Mouse (Mus musculus) CH12.LX (cell line): ENCODE results near the gene Cpne5. TPM values are rescaled to one million over a fixed set of nuclear protein-coding genes. Genes with fewer than 3 reads are reported as not detected.
A peak's percentile ranks its signal among the peaks of the same experiment; 100 is the strongest.

Source experiments
- DNase-seq: peaks from one replicate; pipeline ENCODE4 v3.0.0-alpha.2; 2013; ENCODE audit errors: extremely low read depth
- H3K27ac ChIP-seq: 2 replicates; pipeline ENCODE4 v1.5.1; 2012; ENCODE audit warnings: low read depth, mild to moderate bottlenecking, control low read depth, moderate library complexity; ENCODE audit not compliant: insufficient read depth
- H3K27me3 ChIP-seq: replicated peaks from 2 replicates; pipeline ENCODE3; 2012; ENCODE audit warnings: inconsistent platforms
- H3K36me3 ChIP-seq, 2 experiments: replicated peaks in 1 of 2; 2 replicates each; pipeline versions ENCODE3 to v1.6.1; 2012; ENCODE audit warnings: inconsistent platforms in 1 of 2, low read length in 1 of 2, mild to moderate bottlenecking in 1 of 2, mixed read lengths in 1 of 2, moderate library complexity in 1 of 2; ENCODE audit not compliant: control insufficient read depth in 1 of 2, insufficient read depth in 1 of 2
- H3K4me1 ChIP-seq, 2 experiments: 2 replicates each; pipeline ENCODE4 v1.6.1; 2012; ENCODE audit warnings: inconsistent platforms in 1 of 2, moderate library complexity in 1 of 2; ENCODE audit not compliant: insufficient read depth in 2 of 2, control insufficient read depth in 1 of 2
- H3K4me2 ChIP-seq: 2 replicates; pipeline ENCODE4 v1.6.1; 2012; ENCODE audit warnings: low read depth, mild to moderate bottlenecking, control low read depth; ENCODE audit not compliant: poor library complexity, insufficient read depth, severe bottlenecking
- H3K4me3 ChIP-seq, 3 experiments: fragments of 150-350 bp in 1 of 3; sonication (generic) in 1 of 3; replicated peaks in 1 of 3; 2 replicates each; pipeline versions ENCODE3 to v1.5.1; 2011 to 2012; ENCODE audit warnings: low read depth in 2 of 3, low read length in 2 of 3, mild to moderate bottlenecking in 2 of 3, moderate library complexity in 2 of 3, control low read depth in 1 of 3, improper control_type of control experiment in 1 of 3, inconsistent platforms in 1 of 3, mixed read lengths in 1 of 3; ENCODE audit not compliant: poor library complexity in 1 of 3
- H3K79me2 ChIP-seq: replicated peaks from 2 replicates; pipeline ENCODE4 v1.6.1; 2012; ENCODE audit warnings: mild to moderate bottlenecking, moderate library complexity; ENCODE audit not compliant: control insufficient read depth, poor library complexity, insufficient read depth, severe bottlenecking; ENCODE audit errors: extremely low read depth
- H3K9ac ChIP-seq: 2 replicates; pipeline ENCODE4 v1.6.1; 2012; ENCODE audit warnings: low read depth, mild to moderate bottlenecking, control low read depth, moderate library complexity; ENCODE audit not compliant: insufficient read depth
- H3K9me3 ChIP-seq: replicated peaks from 2 replicates; pipeline ENCODE3; 2012; ENCODE audit warnings: low read length, inconsistent platforms, mixed read lengths
- BHLHE40 ChIP-seq: IDR thresholded peaks from 2 replicates; pipeline ENCODE4 v1.6.1; 2011; ENCODE audit warnings: mild to moderate bottlenecking, low read depth, low read length, improper control_type of control experiment
- CHD1 ChIP-seq: IDR thresholded peaks from 2 replicates; pipeline ENCODE4 v1.6.1; 2012; ENCODE audit warnings: low read depth, low read length, improper control_type of control experiment, inconsistent platforms
- E2F4 ChIP-seq: IDR thresholded peaks from 2 replicates; pipeline ENCODE4 v1.6.1; 2011; ENCODE audit warnings: low read depth, low read length, improper control_type of control experiment; ENCODE audit not compliant: insufficient replicate concordance
- ELF1 ChIP-seq: IDR thresholded peaks from 2 replicates; pipeline ENCODE4 v1.6.1; 2014; ENCODE audit warnings: low read depth, mild to moderate bottlenecking, inconsistent platforms, low read length, improper control_type of control experiment
- EP300 ChIP-seq: IDR thresholded peaks from 2 replicates; pipeline ENCODE4 v1.6.1; 2011; ENCODE audit warnings: low read length, improper control_type of control experiment
- ETS1 ChIP-seq: conservative IDR thresholded peaks from 2 replicates; pipeline ENCODE4 v1.6.1; 2012; ENCODE audit warnings: low read depth, mild to moderate bottlenecking, inconsistent platforms, low read length, improper control_type of control experiment, moderate library complexity
- JUN ChIP-seq: IDR thresholded peaks from 2 replicates; pipeline ENCODE4 v1.6.1; 2011; ENCODE audit warnings: low read depth, mild to moderate bottlenecking, low read length, improper control_type of control experiment, moderate library complexity; ENCODE audit not compliant: insufficient read depth
- KAT2A ChIP-seq: IDR thresholded peaks from 2 replicates; pipeline ENCODE4 v1.6.1; 2012; ENCODE audit warnings: low read length, improper control_type of control experiment, inconsistent platforms; ENCODE audit not compliant: insufficient replicate concordance
- MAFK ChIP-seq: IDR thresholded peaks from 2 replicates; pipeline ENCODE4 v1.6.1; 2011; ENCODE audit warnings: low read length, improper control_type of control experiment; ENCODE audit not compliant: insufficient replicate concordance
- MAX ChIP-seq: IDR thresholded peaks from 2 replicates; pipeline ENCODE4 v1.6.1; 2011; ENCODE audit warnings: low read length, improper control_type of control experiment
- MAZ ChIP-seq: IDR thresholded peaks from 2 replicates; pipeline ENCODE4 v1.6.1; 2012; ENCODE audit warnings: low read depth, mild to moderate bottlenecking, inconsistent platforms, low read length, improper control_type of control experiment, moderate library complexity
- MXI1 ChIP-seq: IDR thresholded peaks from 2 replicates; pipeline ENCODE4 v1.6.1; 2011; ENCODE audit warnings: mild to moderate bottlenecking, low read depth, low read length, improper control_type of control experiment
- MYC ChIP-seq: IDR thresholded peaks from 2 replicates; pipeline ENCODE4 v1.6.1; 2011; ENCODE audit warnings: low read depth, mild to moderate bottlenecking, improper control_type of control experiment, low read length
- NELFE ChIP-seq: IDR thresholded peaks from 2 replicates; pipeline ENCODE4 v1.6.1; 2011; ENCODE audit warnings: low read depth, low read length, improper control_type of control experiment
- NRF1 ChIP-seq: IDR thresholded peaks from 2 replicates; pipeline ENCODE4 v1.6.1; 2014; ENCODE audit warnings: low read depth, mild to moderate bottlenecking, inconsistent platforms, low read length, improper control_type of control experiment, moderate library complexity
- PAX5 ChIP-seq: IDR thresholded peaks from 2 replicates; pipeline ENCODE4 v1.6.1; 2012; ENCODE audit warnings: low read length, inconsistent platforms, mixed read lengths
- POLR2A ChIP-seq: IDR thresholded peaks from 2 replicates; pipeline ENCODE4 v1.6.1; 2011; ENCODE audit warnings: low read depth, mild to moderate bottlenecking, improper control_type of control experiment, low read length
- POLR2AphosphoS2 ChIP-seq: IDR thresholded peaks from 2 replicates; pipeline ENCODE4 v1.6.1; 2011; ENCODE audit warnings: low read depth, low read length, improper control_type of control experiment
- RAD21 ChIP-seq: IDR thresholded peaks from 2 replicates; pipeline ENCODE4 v1.6.1; 2011; ENCODE audit warnings: low read depth, mild to moderate bottlenecking, low read length, improper control_type of control experiment, moderate library complexity
- SMC3 ChIP-seq: IDR thresholded peaks from 2 replicates; pipeline ENCODE4 v1.6.1; 2011; ENCODE audit warnings: low read depth, low read length, improper control_type of control experiment
- TCF12 ChIP-seq: IDR thresholded peaks from 2 replicates; pipeline ENCODE4 v1.6.1; 2014; ENCODE audit warnings: low read depth, mild to moderate bottlenecking, inconsistent platforms, low read length, improper control_type of control experiment
- UBTF ChIP-seq: IDR thresholded peaks from 2 replicates; pipeline ENCODE4 v1.6.1; 2012; ENCODE audit warnings: low read depth, mild to moderate bottlenecking, inconsistent platforms, low read length, improper control_type of control experiment, moderate library complexity
- USF1 ChIP-seq: IDR thresholded peaks from 2 replicates; pipeline ENCODE4 v1.6.1; 2014; ENCODE audit warnings: low read depth, mild to moderate bottlenecking, inconsistent platforms, low read length, improper control_type of control experiment
- ZMIZ1 ChIP-seq: IDR thresholded peaks from 2 replicates; pipeline ENCODE4 v1.6.1; 2012; ENCODE audit warnings: low read depth, mild to moderate bottlenecking, inconsistent platforms, low read length, improper control_type of control experiment
- dilution Hi-C: fragments of 300-500 bp; cut with MboI; formaldehyde crosslinking; loops from 2 replicates; pipeline ENCODE4 v1.14.3; 2020; ENCODE audit warnings: low sequenced_read_pairs; ENCODE audit not compliant: extremely low pct_unique_long_range_greater_than_20kb, extremely low pct_ligation_motif_present
- in situ Hi-C: fragments of 300-500 bp; cut with MboI; formaldehyde crosslinking; loops from 3 replicates; pipeline ENCODE4 v1.14.3; 2019; ENCODE audit warnings: low sequenced_read_pairs, low pct_ligation_motif_present, low pct_unique_long_range_greater_than_20kb, mixed read lengths
- polyA plus RNA-seq: library from polyadenylated mRNA; unstranded; fragments of >175 nt; gene quantifications from 2 replicates; pipeline ENCODE4 v1.2.1, GENCODE M21; 2012; ENCODE audit warnings: low read depth; ENCODE audit not compliant: insufficient read length
- total RNA-seq, 2 experiments: library from RNA; depleted of rRNA; stranded (reverse); fragments of 300-350 nt in 1 of 2; fragments of >200 nt in 1 of 2; gene quantifications; 2 replicates each; pipeline ENCODE4 v1.2.3; 2012 to 2014

Cpne5 gene
- total and polyA plus RNA-seq, 3 experiments: 0.68 to 1.9 (median 1.3) TPM

- no peak overlapping the region for H3K4me3 ChIP-seq
- no peaks in the 10 kb centered on the region for H3K36me3 ChIP-seq
- dilution Hi-C loops: no loop called here
- H3K9me3 ChIP-seq: no peaks in the 10 kb centered on the region
- in situ Hi-C loops: loop anchor here (5.0 kb wide), 4 partner anchors 67 to 337 kb away; no protein-coding TSS in a partner anchor
- H3K4me2 ChIP-seq: no peak overlapping the region
- H3K27me3 ChIP-seq: no peaks in the 10 kb centered on the region
- DNase-seq: no peak
- no peaks in the 10 kb centered on the region for H3K79me2 ChIP-seq
- TF ChIP-seq MYC: no peak
- no peak for TF ChIP-seq SMC3
- TF ChIP-seq ETS1: no peak
- TF ChIP-seq JUN: no peak
- TF ChIP-seq MAFK: no peak
- no peak for TF ChIP-seq MXI1
- no peak for TF ChIP-seq CHD1
- no peak for TF ChIP-seq POLR2A
- no peak for TF ChIP-seq MAX
- TF ChIP-seq NELFE: no peak
- no peak overlapping the region for H3K27ac ChIP-seq
- H3K4me1 ChIP-seq: peaks cover 26 to 70% of the 10 kb centered on the region in 2 experiments
- no peak overlapping the region for H3K9ac ChIP-seq
These were observed 62.3 kb downstream of the Cpne5 start for GRCm38 (mm10) chr17:29175693-29176092.

DNA sequence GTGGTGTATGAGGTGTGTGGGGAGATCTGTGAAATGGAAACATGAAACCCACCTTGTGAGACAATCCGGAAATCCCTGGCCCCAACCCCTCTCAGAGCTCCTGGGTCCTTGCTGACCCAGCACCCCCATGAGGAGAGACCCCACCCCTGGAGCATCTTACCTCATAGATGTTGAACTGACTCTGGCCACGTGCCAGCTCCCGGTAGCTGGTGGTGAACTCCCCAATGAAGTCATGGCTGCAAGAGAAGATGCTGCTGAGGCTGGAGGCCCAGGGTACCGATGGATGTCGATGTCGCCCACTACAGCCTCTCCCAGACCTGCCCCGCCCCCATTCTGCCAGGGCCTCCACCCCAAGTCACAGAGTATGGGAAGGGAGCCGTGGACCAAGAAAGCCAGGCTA lies 64.8 kb downstream of the Cpne5 start:
- no peaks in the 10 kb centered on the region for H3K27me3 ChIP-seq
- no peak overlapping the region for H3K27ac ChIP-seq
- peak overlapping the region; percentile 37; the same call in 1 of the 2 replicates for H3K4me2 ChIP-seq
- dilution Hi-C loops (no loop called here), in situ Hi-C loops (no loop called here)
- no peaks in the 10 kb centered on the region for H3K9me3 ChIP-seq
- H3K4me1 ChIP-seq: peaks cover 36 to 71% of the 10 kb centered on the region in 2 experiments
- no peaks in the 10 kb centered on the region for H3K79me2 ChIP-seq
- no peak overlapping the region for H3K4me3 ChIP-seq
- no peak for DNase-seq
- H3K9ac ChIP-seq: no peak overlapping the region
- H3K36me3 ChIP-seq: no peaks in the 10 kb centered on the region
- no peak for TF ChIP-seq EP300
- no peak for TF ChIP-seq BHLHE40
- TF ChIP-seq ZMIZ1: no peak
- no peak for TF ChIP-seq TCF12
- no peak for TF ChIP-seq JUN
- TF ChIP-seq KAT2A: no peak
- TF ChIP-seq PAX5: no peak
- TF ChIP-seq POLR2AphosphoS2: no peak
- no peak for TF ChIP-seq POLR2A
- TF ChIP-seq USF1: no peak
- no peak for TF ChIP-seq NRF1
- TF ChIP-seq MAZ: no peak
- no peak for TF ChIP-seq E2F4
- TF ChIP-seq ELF1: no peak
- TF ChIP-seq RAD21: no peak
- TF ChIP-seq UBTF: no peak
- no peak for TF ChIP-seq MXI1
- TF ChIP-seq CHD1: no peak
- no peak for TF ChIP-seq MAX
- no peak for TF ChIP-seq SMC3
